Mouse (Mus musculus): Measurements from ENCODE around the gene Smad6.

Smad6 gene

GRCm38 (mm10) chr9:63989214-63989613 is 32.6 kb downstream of the Smad6 start:
- no peak for DNase-seq (ENCODE audit: low spot score in 2 of 2)

GRCm38 (mm10) chr9:63985125-63985524 is 36.7 kb downstream of the Smad6 start:
- DNase-seq (ENCODE audit: low spot score in 2 of 2) = no peak

GRCm38 (mm10) chr9:63982937-63983632 is 38.8 kb downstream of the Smad6 start:
- DNase-seq (ENCODE audit: low spot score in 2 of 2) = no peak

- no peak for DNase-seq (ENCODE audit: low spot score in 2 of 2)
Measured at GRCm38 (mm10) chr9:63981912-63982311, 39.9 kb downstream of the Smad6 start.

- DNase-seq (ENCODE audit: low spot score in 2 of 2) = no peak
Measured at GRCm38 (mm10) chr9:63981371-63981770, 40.5 kb downstream of the Smad6 start.

- no peak for DNase-seq (ENCODE audit: low spot score in 2 of 2)
Measured at GRCm38 (mm10) chr9:63980179-63981086, 41.4 kb downstream of the Smad6 start.

- DNase-seq (ENCODE audit: low spot score in 2 of 2) = no peak
Measured at GRCm38 (mm10) chr9:63979275-63979674, 42.6 kb downstream of the Smad6 start.

GRCm38 (mm10) chr9:63978682-63979081 is 43.2 kb downstream of the Smad6 start:
- DNase-seq (ENCODE audit: low spot score in 2 of 2) = no peak

GRCm38 (mm10) chr9:63975996-63976395 is 45.9 kb downstream of the Smad6 start:
- DNase-seq (ENCODE audit: low spot score in 2 of 2) = no peak

GRCm38 (mm10) chr9:63974258-63975023 is 47.4 kb downstream of the Smad6 start:
- DNase-seq (ENCODE audit: low spot score in 2 of 2) = no peak

GRCm38 (mm10) chr9:63973662-63974190 is 48.1 kb downstream of the Smad6 start:
- DNase-seq (ENCODE audit: low spot score in 2 of 2) = no peak

GRCm38 (mm10) chr9:63972576-63973290 is 49.1 kb downstream of the Smad6 start:
- no peak for DNase-seq (ENCODE audit: low spot score in 2 of 2)

GRCm38 (mm10) chr9:63971557-63971956 is 50.3 kb downstream of the Smad6 start:
- DNase-seq (ENCODE audit: low spot score in 2 of 2) = no peak

- no peak for DNase-seq (ENCODE audit: low spot score in 2 of 2)
Measured at GRCm38 (mm10) chr9:63970836-63971235, 51.0 kb downstream of the Smad6 start.

- no peak for DNase-seq (ENCODE audit: low spot score in 2 of 2)
Measured at GRCm38 (mm10) chr9:63970388-63970787, 51.5 kb downstream of the Smad6 start.

GRCm38 (mm10) chr9:63969467-63969866 is 52.4 kb downstream of the Smad6 start:
- no peak for DNase-seq (ENCODE audit: low spot score in 2 of 2)

GRCm38 (mm10) chr9:63968592-63968991 is 53.3 kb downstream of the Smad6 start:
- peak; percentile 35 to 41 for DNase-seq (ENCODE audit: low spot score in 2 of 2)

GRCm38 (mm10) chr9:63967408-63968172 is 54.3 kb downstream of the Smad6 start:
- no peak for DNase-seq (ENCODE audit: low spot score in 2 of 2)

- DNase-seq (ENCODE audit: low spot score in 2 of 2) = no peak
Measured at GRCm38 (mm10) chr9:63965579-63965981, 56.3 kb downstream of the Smad6 start.

- DNase-seq (ENCODE audit: low spot score in 2 of 2) = no peak
Measured at GRCm38 (mm10) chr9:63961881-63962280, 60.0 kb downstream of the Smad6 start.

GRCm38 (mm10) chr9:63960829-63961185 is 61.1 kb downstream of the Smad6 start:
- DNase-seq (ENCODE audit: low spot score in 2 of 2) = no peak
